Mouse (Mus musculus) cortical plate, adult 2 months (tissue): ENCODE results near the gene Tead1.

Source experiments
- CTCF ChIP-seq: fragments of 200-500 bp; IDR thresholded peaks from 2 replicates; pipeline ENCODE4 v1.5.1; 2011; ENCODE audit warnings: mild to moderate bottlenecking, control low read depth, low read length; ENCODE audit not compliant: insufficient read depth; ENCODE audit errors: extremely low read depth
- POLR2A ChIP-seq: fragments of 200-500 bp; IDR thresholded peaks from 2 replicates; pipeline ENCODE4 v1.6.1; 2011; ENCODE audit warnings: mild to moderate bottlenecking, low read length, control low read depth; ENCODE audit not compliant: insufficient read depth; ENCODE audit errors: extremely low read depth

DNA sequence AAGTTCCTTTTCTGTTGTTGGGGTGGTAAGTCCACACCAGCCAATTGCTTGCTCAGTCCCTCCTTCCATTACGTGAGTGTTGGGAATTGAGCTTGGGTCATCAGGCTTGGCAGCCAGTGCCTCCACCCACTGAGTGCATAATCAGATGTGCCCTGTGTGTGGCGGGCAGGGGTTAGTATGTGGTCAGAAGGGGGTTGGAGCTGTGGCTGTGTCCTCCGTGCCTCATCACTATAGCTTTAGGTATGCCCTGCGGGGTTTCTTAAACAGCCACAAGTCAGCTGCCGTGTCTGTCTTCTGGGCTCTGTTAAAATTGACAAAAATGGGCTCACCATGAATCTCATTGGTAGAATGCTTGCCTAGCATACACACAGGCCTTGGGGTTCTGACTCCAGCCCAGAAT, 227.7 kb downstream of the Tead1 start:
- TF ChIP-seq POLR2A (no peak), CTCF (no peak)
